Mouse (Mus musculus) olfactory bulb, adult 2 months (tissue): ENCODE measurements around the gene Gng2.

ENCODE experiments used
- CTCF ChIP-seq: fragments of 200-500 bp; IDR thresholded peaks from 2 replicates; pipeline ENCODE4 v1.5.1; 2012; ENCODE audit warnings: low read depth, mild to moderate bottlenecking, low read length, moderate library complexity; ENCODE audit not compliant: insufficient read depth
- POLR2A ChIP-seq: fragments of 200-500 bp; IDR thresholded peaks from 2 replicates; pipeline ENCODE4 v1.6.1; 2012; ENCODE audit warnings: mild to moderate bottlenecking, low read depth, low read length, moderate library complexity; ENCODE audit not compliant: insufficient read depth

GRCm38 (mm10) chr14:19925157-19925556 lies 52.3 kb downstream of the Gng2 start:
- TF ChIP-seq CTCF, result no peak
- TF ChIP-seq POLR2A, result no peak
